Mouse (Mus musculus): ENCODE results near the gene Gjd3. TPM values are rescaled to one million over a fixed set of nuclear protein-coding genes. Genes with fewer than 3 reads are reported as not detected.

The Gjd3 gene
- polyA plus RNA-seq, 1 experiment: 0.56 TPM

GRCm38 (mm10) chr11:98973584-98973983 lies 9.2 kb downstream of the Gjd3 start:
- no peaks in the 10 kb centered on the region for H3K4me1 ChIP-seq (ENCODE audit: control insufficient read depth, insufficient read depth, insufficient read length)
- no peak overlapping the region for H3K4me3 ChIP-seq (ENCODE audit: extremely low read depth, insufficient read depth, insufficient read length)
- H3K27ac ChIP-seq (ENCODE audit: insufficient read depth, low read length): no peak overlapping the region
- H3K27me3 ChIP-seq (ENCODE audit: control insufficient read depth, insufficient read depth, low read length): no peaks in the 10 kb centered on the region
- 92% methylated on average over 14 of the region's 14 CpGs for WGBS
- no peak for DNase-seq (ENCODE audit: low read depth in 1 of 2, low spot score in 2 of 2)
- TF ChIP-seq POLR2A (IDR thresholded peaks at IDR 0.05; ENCODE audit: low read depth, low read length) (no peak), CTCF (IDR thresholded peaks at IDR 0.05; ENCODE audit: extremely low read depth, insufficient read depth, insufficient read length, insufficient replicate concordance) (no peak)
- peaks cover 38% of the 10 kb centered on the region for H3K36me3 ChIP-seq (ENCODE audit: control insufficient read depth, insufficient read depth, low read length)

GRCm38 (mm10) chr11:98972801-98973360 lies 9.9 kb downstream of the Gjd3 start:
- WGBS: 83% methylated on average over 9 of the region's 9 CpGs

GRCm38 (mm10) chr11:98972215-98972614 lies 10.6 kb downstream of the Gjd3 start:
- Histone ChIP-seq H3K36me3 (ENCODE audit: control insufficient read depth, insufficient read depth, low read length) (peaks cover 48% of the 10 kb centered on the region), H3K27ac (ENCODE audit: insufficient read depth, low read length) (no peak overlapping the region), H3K4me1 (ENCODE audit: control insufficient read depth, insufficient read depth, insufficient read length) (no peaks in the 10 kb centered on the region), H3K4me3 (ENCODE audit: extremely low read depth, insufficient read depth, insufficient read length) (no peak overlapping the region), H3K27me3 (ENCODE audit: control insufficient read depth, insufficient read depth, low read length) (no peaks in the 10 kb centered on the region)
- TF ChIP-seq CTCF (IDR thresholded peaks at IDR 0.05; ENCODE audit: extremely low read depth, insufficient read depth, insufficient read length, insufficient replicate concordance) (peak; percentile 96), POLR2A (IDR thresholded peaks at IDR 0.05; ENCODE audit: low read depth, low read length) (no peak)
- WGBS: 57% methylated on average over 9 of the region's 9 CpGs
- DNase-seq (ENCODE audit: low read depth in 1 of 2, low spot score in 2 of 2): peak in 1 of 2 experiments; percentile 86

More at GRCm38 (mm10) chr11:98972801-98973360, 9.9 kb downstream of the Gjd3 start:
- Histone ChIP-seq H3K36me3 (ENCODE audit: control insufficient read depth, insufficient read depth, low read length) (peaks cover 45% of the 10 kb centered on the region), H3K27me3 (ENCODE audit: control insufficient read depth, insufficient read depth, low read length) (no peaks in the 10 kb centered on the region), H3K4me1 (ENCODE audit: control insufficient read depth, insufficient read depth, insufficient read length) (no peaks in the 10 kb centered on the region), H3K4me3 (ENCODE audit: extremely low read depth, insufficient read depth, insufficient read length) (no peak overlapping the region), H3K27ac (ENCODE audit: insufficient read depth, low read length) (no peak overlapping the region)
- DNase-seq (ENCODE audit: low read depth in 1 of 2, low spot score in 2 of 2): no peak
- TF ChIP-seq POLR2A (IDR thresholded peaks at IDR 0.05; ENCODE audit: low read depth, low read length) (no peak), CTCF (IDR thresholded peaks at IDR 0.05; ENCODE audit: extremely low read depth, insufficient read depth, insufficient read length, insufficient replicate concordance) (no peak)

GRCm38 (mm10) chr11:98971316-98972031 lies 11.3 kb downstream of the Gjd3 start:
- Histone ChIP-seq H3K36me3 (ENCODE audit: control insufficient read depth, insufficient read depth, low read length) (peaks cover 55% of the 10 kb centered on the region), H3K27me3 (ENCODE audit: control insufficient read depth, insufficient read depth, low read length) (no peaks in the 10 kb centered on the region), H3K27ac (ENCODE audit: insufficient read depth, low read length) (no peak overlapping the region), H3K4me3 (ENCODE audit: extremely low read depth, insufficient read depth, insufficient read length) (no peak overlapping the region), H3K4me1 (ENCODE audit: control insufficient read depth, insufficient read depth, insufficient read length) (no peaks in the 10 kb centered on the region)
- WGBS: 86% methylated on average over 23 of the region's 23 CpGs
- no peak for TF ChIP-seq CTCF (IDR thresholded peaks at IDR 0.05; ENCODE audit: extremely low read depth, insufficient read depth, insufficient read length, insufficient replicate concordance)
- no peak for TF ChIP-seq POLR2A (IDR thresholded peaks at IDR 0.05; ENCODE audit: low read depth, low read length)
- no peak for DNase-seq (ENCODE audit: low read depth in 1 of 2, low spot score in 2 of 2)

GRCm38 (mm10) chr11:98970191-98970925 lies 12.5 kb downstream of the Gjd3 start:
- Histone ChIP-seq H3K27me3 (ENCODE audit: control insufficient read depth, insufficient read depth, low read length) (no peaks in the 10 kb centered on the region), H3K4me3 (ENCODE audit: extremely low read depth, insufficient read depth, insufficient read length) (no peak overlapping the region), H3K4me1 (ENCODE audit: control insufficient read depth, insufficient read depth, insufficient read length) (0 out of 2 replicates have a peak, but pooled peaks cover 4% of the 10 kb centered on the region), H3K27ac (ENCODE audit: insufficient read depth, low read length) (no peak overlapping the region), H3K36me3 (ENCODE audit: control insufficient read depth, insufficient read depth, low read length) (peaks cover 55% of the 10 kb centered on the region)
- no peak for DNase-seq (ENCODE audit: low read depth in 1 of 2, low spot score in 2 of 2)
- TF ChIP-seq CTCF (IDR thresholded peaks at IDR 0.05; ENCODE audit: extremely low read depth, insufficient read depth, insufficient read length, insufficient replicate concordance): no peak
- no peak for TF ChIP-seq POLR2A (IDR thresholded peaks at IDR 0.05; ENCODE audit: low read depth, low read length)
- WGBS: 85% methylated on average over 29 of the region's 29 CpGs

GRCm38 (mm10) chr11:98969496-98969927 lies 13.3 kb downstream of the Gjd3 start:
- TF ChIP-seq CTCF (IDR thresholded peaks at IDR 0.05; ENCODE audit: extremely low read depth, insufficient read depth, insufficient read length, insufficient replicate concordance) (no peak), POLR2A (IDR thresholded peaks at IDR 0.05; ENCODE audit: low read depth, low read length) (no peak)
- 68% methylated on average over 17 of the region's 17 CpGs for WGBS
- Histone ChIP-seq H3K4me3 (ENCODE audit: extremely low read depth, insufficient read depth, insufficient read length) (no peak overlapping the region), H3K36me3 (ENCODE audit: control insufficient read depth, insufficient read depth, low read length) (peaks cover 55% of the 10 kb centered on the region), H3K4me1 (ENCODE audit: control insufficient read depth, insufficient read depth, insufficient read length) (peaks cover 11% of the 10 kb centered on the region; the same call in 1 of the 2 replicates), H3K27me3 (ENCODE audit: control insufficient read depth, insufficient read depth, low read length) (no peaks in the 10 kb centered on the region), H3K27ac (ENCODE audit: insufficient read depth, low read length) (no peak overlapping the region)
- DNase-seq (ENCODE audit: low read depth in 1 of 2, low spot score in 2 of 2): no peak

Measured in spleen, adult 2 months (tissue).